Mouse (Mus musculus) intestine, embryonic 15.5 days (tissue): Measurements from ENCODE around the gene Srrd. TPM values are rescaled to one million over a fixed set of nuclear protein-coding genes. Genes with fewer than 3 reads are reported as not detected.

Experiments used
- ATAC-seq: fragments of 200-750 bp; cut with Nextera tagmentation; 2 replicates; pipeline ENCODE4 v1.8.0; 2017; ENCODE audit warnings: moderate TSS enrichment, moderate library complexity
- H3K27ac ChIP-seq: fragments of 300-500 bp; sonication (generic); 2 replicates; pipeline ENCODE4 v1.5.1; 2015; ENCODE audit warnings: mild to moderate bottlenecking, inconsistent platforms
- H3K27me3 ChIP-seq: fragments of 300-500 bp; sonication (generic); replicated peaks from 2 replicates; pipeline ENCODE4 v1.6.1; 2015; ENCODE audit warnings: inconsistent platforms
- H3K36me3 ChIP-seq: fragments of 300-500 bp; sonication (generic); 2 replicates; pipeline ENCODE4 v1.6.1; 2015; ENCODE audit warnings: inconsistent platforms
- H3K4me1 ChIP-seq: fragments of 300-500 bp; sonication (generic); replicated peaks from 2 replicates; pipeline ENCODE4 v1.6.1; 2015; ENCODE audit warnings: inconsistent platforms
- H3K4me2 ChIP-seq: fragments of 300-500 bp; sonication (generic); replicated peaks from 2 replicates; pipeline ENCODE4 v1.6.1; 2015; ENCODE audit warnings: mild to moderate bottlenecking, inconsistent platforms
- H3K4me3 ChIP-seq: fragments of 300-500 bp; sonication (generic); replicated peaks from 2 replicates; pipeline ENCODE4 v1.5.1; 2015; ENCODE audit warnings: inconsistent platforms
- H3K9ac ChIP-seq: fragments of 300-500 bp; sonication (generic); 2 replicates; pipeline ENCODE4 v1.6.1; 2015; ENCODE audit warnings: inconsistent platforms
- H3K9me3 ChIP-seq: fragments of 300-500 bp; sonication (generic); 2 replicates; pipeline ENCODE4 v1.6.1; 2016; ENCODE audit warnings: inconsistent platforms
- WGBS: fragments of 180-500 bp; shearing (Covaris S2); methylation state at CpG from one replicate; pipeline ENCODE4 v1.1.7; 2015; 5-methylcytosine and 5-hydroxymethylcytosine counted together
- polyA plus RNA-seq: library from polyadenylated mRNA; unstranded; fragments of >200 nt; fragmentation: Nextera tagmentation; extraction: Ambion mirVana; gene quantifications from 2 replicates; pipeline ENCODE4 v1.2.1, GENCODE M21; 2015

Srrd gene
- polyA plus RNA-seq, 1 experiment from 2014 or later, result 32.2 TPM

DNA sequence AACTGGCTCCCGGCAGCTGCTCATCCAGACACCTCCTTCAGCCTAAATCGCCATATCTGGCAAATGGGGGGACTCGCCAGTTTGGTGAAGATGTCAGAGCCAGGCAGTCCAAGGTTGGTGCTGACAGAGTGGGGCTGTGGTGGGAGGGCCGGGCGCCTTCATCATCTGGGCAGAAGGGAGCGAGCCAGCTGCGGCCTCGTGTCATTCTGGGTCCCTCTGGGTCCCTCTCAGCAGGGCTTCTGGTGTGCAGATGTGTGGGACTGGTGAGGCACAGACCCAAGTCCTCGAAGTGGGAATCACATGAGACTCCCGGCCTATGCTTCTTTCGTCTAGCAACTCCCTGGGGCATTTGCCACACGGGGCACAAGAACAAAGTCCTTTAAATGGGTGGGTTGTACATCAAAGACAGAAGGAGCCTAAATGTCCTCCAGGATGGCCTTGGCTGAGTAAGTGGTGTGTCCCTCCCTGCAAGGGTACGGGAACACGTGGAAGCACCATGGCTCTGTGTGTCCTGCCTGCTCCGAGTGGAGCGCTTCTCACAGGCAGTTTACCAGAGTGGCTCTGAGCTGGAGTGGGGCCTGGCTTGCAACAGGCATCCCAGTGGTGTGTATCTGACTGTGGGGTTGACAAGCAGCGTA is 50.4 kb downstream of the Srrd start:
- 85% methylated on average over 17 of the region's 17 CpGs for WGBS
- no peak overlapping the region for H3K27ac ChIP-seq
- no peak for ATAC-seq
- H3K36me3 ChIP-seq, result no peaks in the 10 kb centered on the region
- peaks cover 45% of the 10 kb centered on the region for H3K4me1 ChIP-seq
- no peak overlapping the region for H3K9ac ChIP-seq
- no peak overlapping the region for H3K4me2 ChIP-seq
- H3K9me3 ChIP-seq, result no peaks in the 10 kb centered on the region
- no peak overlapping the region for H3K4me3 ChIP-seq
- no peaks in the 10 kb centered on the region for H3K27me3 ChIP-seq

DNA sequence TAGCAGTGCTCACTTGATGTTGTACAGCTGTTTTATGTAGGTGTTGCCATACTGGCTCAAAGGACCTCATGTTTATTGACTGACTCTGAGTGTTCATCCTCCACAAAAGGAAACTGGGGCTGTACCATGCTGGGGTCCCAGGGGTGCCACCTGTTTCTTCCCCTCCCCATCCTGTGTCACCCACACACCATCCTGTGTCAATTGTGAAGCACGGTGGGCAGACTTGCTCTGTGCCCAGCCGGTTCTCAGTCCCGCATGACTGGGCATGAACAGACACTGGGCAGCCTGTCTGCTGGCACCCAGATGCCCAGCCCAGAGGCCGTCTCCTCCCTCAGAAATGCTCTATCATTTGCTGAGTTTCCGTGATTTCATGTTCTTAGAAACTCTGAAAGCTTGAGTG is 51.0 kb downstream of the Srrd start:
- no peak for ATAC-seq
- Histone ChIP-seq H3K4me1 (peaks cover 45% of the 10 kb centered on the region), H3K36me3 (no peaks in the 10 kb centered on the region), H3K27ac (no peak overlapping the region), H3K9ac (no peak overlapping the region), H3K9me3 (no peaks in the 10 kb centered on the region), H3K27me3 (no peaks in the 10 kb centered on the region), H3K4me3 (no peak overlapping the region), H3K4me2 (no peak overlapping the region)
- WGBS, result 90% methylated on average over 5 of the region's 5 CpGs

DNA sequence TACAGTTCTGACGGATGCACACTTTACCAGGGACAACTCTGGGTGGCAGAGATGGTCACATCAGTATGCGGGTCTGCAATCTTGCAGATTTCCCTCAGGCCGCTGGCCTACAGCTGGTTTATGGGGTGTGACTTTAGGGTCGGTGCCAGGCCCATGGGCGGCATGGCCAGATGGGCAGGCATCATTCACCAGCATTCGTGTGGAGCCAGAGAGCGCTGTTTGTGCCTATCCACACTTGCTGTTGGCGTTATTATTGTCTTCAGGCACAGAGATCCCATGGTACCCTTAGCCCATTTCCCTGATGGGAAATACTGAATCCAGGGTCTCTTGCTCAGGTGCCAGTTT is 52.3 kb downstream of the Srrd start:
- no peak overlapping the region for H3K4me2 ChIP-seq
- peaks cover 48% of the 10 kb centered on the region for H3K4me1 ChIP-seq
- no peaks in the 10 kb centered on the region for H3K36me3 ChIP-seq
- ATAC-seq, result no peak
- no peaks in the 10 kb centered on the region for H3K27me3 ChIP-seq
- no peak overlapping the region for H3K27ac ChIP-seq
- H3K9ac ChIP-seq, result no peak overlapping the region
- H3K9me3 ChIP-seq, result no peaks in the 10 kb centered on the region
- H3K4me3 ChIP-seq, result no peak overlapping the region
- 92% methylated on average over 8 of the region's 8 CpGs for WGBS

DNA sequence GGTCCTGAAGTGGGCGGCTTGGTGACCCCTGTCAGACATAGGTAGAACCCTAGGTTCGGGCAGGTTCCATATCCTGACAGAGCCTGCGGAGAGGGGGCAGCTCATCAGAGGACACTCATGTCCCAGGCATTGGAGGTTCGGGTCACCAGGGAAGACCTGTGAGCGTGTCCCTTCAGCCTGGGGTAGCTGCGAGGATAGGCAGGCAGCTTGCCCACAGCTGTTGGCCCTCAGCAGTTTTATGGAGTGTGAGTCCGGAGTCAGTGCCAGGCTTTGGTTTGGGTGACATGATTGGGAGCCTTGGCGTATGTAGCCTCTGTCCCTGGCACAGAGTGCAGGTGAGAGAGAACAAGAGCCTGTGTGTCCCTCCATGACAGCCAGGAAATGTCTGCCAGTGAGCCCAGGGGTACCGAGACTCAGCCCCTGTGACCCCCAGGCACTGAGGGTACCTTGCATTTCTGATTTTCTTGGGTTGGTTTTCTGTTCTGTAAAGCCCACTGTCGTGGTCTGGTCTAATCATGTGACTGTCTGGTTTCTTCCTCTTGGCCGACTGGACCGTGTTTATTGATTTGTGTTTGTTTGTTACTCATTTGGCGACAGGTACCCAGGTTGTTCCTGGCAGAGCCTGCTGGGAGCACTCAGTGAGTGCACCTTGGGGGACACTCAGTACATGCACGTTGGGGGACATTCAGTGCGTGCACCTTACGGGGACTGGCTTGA is 52.9 kb downstream of the Srrd start:
- WGBS, result 84% methylated on average over 16 of the region's 16 CpGs
- Histone ChIP-seq H3K4me2 (no peak overlapping the region), H3K9ac (no peak overlapping the region), H3K4me3 (no peak overlapping the region), H3K4me1 (peaks cover 45% of the 10 kb centered on the region), H3K27me3 (no peaks in the 10 kb centered on the region), H3K36me3 (no peaks in the 10 kb centered on the region), H3K9me3 (no peaks in the 10 kb centered on the region), H3K27ac (no peak overlapping the region)
- no peak for ATAC-seq

DNA sequence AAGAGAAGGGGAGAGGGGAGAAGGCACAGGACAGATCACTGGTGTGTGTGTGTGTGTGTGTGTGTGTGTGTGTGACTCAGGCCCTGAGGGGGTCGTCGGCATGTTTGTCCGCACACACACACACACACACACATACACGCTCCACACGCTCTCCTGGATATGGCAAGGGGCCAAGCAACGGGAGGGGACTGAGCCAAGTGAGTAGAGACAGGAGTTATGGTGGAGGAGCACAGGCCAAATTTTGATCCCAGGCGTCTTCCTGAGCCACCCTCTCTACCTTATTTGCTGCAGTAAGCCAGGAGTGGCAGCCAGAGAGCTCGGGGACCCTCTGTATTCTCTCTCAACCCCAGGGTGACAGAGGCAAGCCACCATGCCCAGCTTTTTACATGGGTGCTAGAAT is 53.6 kb downstream of the Srrd start:
- WGBS, result 45% methylated on average over 8 of the region's 8 CpGs
- no peak for ATAC-seq
- Histone ChIP-seq H3K27ac (no peak overlapping the region), H3K4me1 (peaks cover 41% of the 10 kb centered on the region), H3K27me3 (no peaks in the 10 kb centered on the region), H3K4me3 (no peak overlapping the region), H3K9me3 (no peaks in the 10 kb centered on the region), H3K4me2 (no peak overlapping the region), H3K36me3 (no peaks in the 10 kb centered on the region), H3K9ac (no peak overlapping the region)

DNA sequence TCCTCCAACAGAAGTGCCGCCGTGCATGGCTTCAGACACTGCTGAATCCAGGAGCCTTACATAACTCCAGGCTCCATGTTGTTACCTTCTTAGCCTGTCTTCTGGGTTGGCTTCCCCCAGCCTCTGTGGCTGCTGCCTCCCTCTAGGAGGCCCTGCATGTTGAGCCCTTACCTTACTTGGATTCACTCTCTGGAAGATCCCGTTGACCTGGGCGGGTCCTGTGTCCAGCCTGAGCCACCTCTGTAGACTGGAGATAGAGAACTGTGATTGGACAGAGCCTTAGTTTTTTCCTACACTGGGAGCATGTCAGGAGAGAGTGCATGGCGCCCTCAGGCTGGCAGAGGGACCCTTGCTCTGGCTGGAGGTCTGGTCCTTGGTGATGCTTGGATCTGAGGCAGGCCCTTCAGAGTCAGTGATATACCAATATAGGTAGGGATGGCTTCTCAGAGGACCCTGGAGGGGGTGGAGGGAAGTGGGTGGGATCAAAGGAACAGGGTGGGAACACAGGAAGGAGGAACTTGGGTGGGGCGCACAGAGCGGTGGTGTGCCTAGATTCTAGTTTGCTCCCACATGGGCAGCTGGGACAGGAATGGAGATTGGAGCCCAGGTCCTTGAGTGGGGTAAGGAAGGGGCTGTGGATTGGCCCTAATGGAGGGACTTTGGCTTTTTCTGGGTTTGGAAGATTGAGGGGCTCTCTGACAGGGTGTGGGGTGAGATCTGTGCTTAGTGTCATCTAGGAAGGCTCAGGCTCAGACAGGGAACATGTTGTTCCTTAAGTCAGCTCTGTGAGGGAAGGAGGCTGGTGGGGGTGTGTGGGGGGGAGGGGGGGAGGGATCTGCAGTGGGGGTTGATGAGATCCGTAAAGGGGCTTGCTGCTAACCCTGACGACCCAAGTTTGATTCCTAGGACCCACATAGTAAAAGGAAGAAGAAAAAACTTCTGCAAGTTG is 54.4 kb downstream of the Srrd start:
- H3K27me3 ChIP-seq, result no peaks in the 10 kb centered on the region
- no peak overlapping the region for H3K9ac ChIP-seq
- no peaks in the 10 kb centered on the region for H3K9me3 ChIP-seq
- 0 out of 2 replicates have a peak overlapping the region, but pooled peaks have one; percentile 4 for H3K4me2 ChIP-seq
- 72% methylated on average over 9 of the region's 9 CpGs for WGBS
- peaks cover 37% of the 10 kb centered on the region for H3K4me1 ChIP-seq
- H3K27ac ChIP-seq, result no peak overlapping the region
- no peak overlapping the region for H3K4me3 ChIP-seq
- ATAC-seq, result no peak
- H3K36me3 ChIP-seq, result no peaks in the 10 kb centered on the region

DNA sequence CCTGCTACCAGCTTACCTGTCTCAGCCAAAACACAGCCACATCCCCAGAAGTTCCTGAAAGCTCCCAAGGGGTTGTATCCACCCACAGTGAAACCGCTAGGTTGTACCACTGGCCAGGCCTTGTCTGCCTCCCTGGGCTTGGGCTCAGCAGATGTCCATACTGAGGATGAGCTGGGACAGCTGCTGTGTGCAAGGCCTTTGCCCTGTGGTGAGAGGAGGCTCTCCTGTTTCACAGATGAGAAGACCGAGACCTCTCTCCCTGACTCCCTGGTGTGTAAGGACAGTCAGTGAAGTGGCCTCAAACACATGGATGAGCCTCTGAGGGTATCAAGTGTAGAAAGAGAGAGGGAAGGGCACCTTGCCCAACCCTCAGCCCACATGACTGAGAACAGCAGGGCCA is 55.2 kb downstream of the Srrd start:
- Histone ChIP-seq H3K27me3 (no peaks in the 10 kb centered on the region), H3K9me3 (no peaks in the 10 kb centered on the region), H3K9ac (0 out of 2 replicates have a peak overlapping the region, but pooled peaks have one; percentile 11), H3K4me1 (peaks cover 30% of the 10 kb centered on the region), H3K4me2 (no peak overlapping the region), H3K4me3 (no peak overlapping the region), H3K27ac (no peak overlapping the region), H3K36me3 (no peaks in the 10 kb centered on the region)
- WGBS, result 89% methylated on average over 2 of the region's 2 CpGs
- ATAC-seq, result no peak

Other genes starting within 250 kb of the Srrd start
- 1.7 and 1.8 TPM in 2 replicates for gene Cryba4, start 90.5 kb downstream of the Srrd start, polyA plus RNA-seq
- gene Crybb1, start 87.2 kb downstream of the Srrd start, polyA plus RNA-seq, result 1.9 and 2.4 TPM in 2 replicates
- gene Tpst2, start 66.3 kb downstream of the Srrd start, polyA plus RNA-seq, result 43.1 and 45.3 TPM in 2 replicates
- 25.5 and 26.2 TPM in 2 replicates for gene Tfip11, start 16.7 kb downstream of the Srrd start, polyA plus RNA-seq
- 38.7 and 41.8 TPM in 2 replicates for gene Hps4, start within 50 bp of the Srrd start, polyA plus RNA-seq
- gene Gm6583, start 13.0 kb upstream of the Srrd start, polyA plus RNA-seq, result 0.16 and 0.23 TPM in 2 replicates
- gene Asphd2, start 51.8 kb upstream of the Srrd start, polyA plus RNA-seq, result 8.5 and 10.1 TPM in 2 replicates
- gene Gm6588, start 106.4 kb upstream of the Srrd start, polyA plus RNA-seq, result not detected in 2 replicates
- gene Sez6l, start 234.1 kb upstream of the Srrd start, polyA plus RNA-seq, result 1.8 and 2.0 TPM in 2 replicates